Mouse (Mus musculus) cerebral cortex, adult 2 months (tissue): ENCODE data around the gene Tac2.

Experiments
- WGBS: fragments of 180-500 bp; shearing (Covaris S2); methylation state at CpG from one replicate; pipeline ENCODE4 v1.1.7; 2018; 5-methylcytosine and 5-hydroxymethylcytosine counted together

The Tac2 gene

DNA sequence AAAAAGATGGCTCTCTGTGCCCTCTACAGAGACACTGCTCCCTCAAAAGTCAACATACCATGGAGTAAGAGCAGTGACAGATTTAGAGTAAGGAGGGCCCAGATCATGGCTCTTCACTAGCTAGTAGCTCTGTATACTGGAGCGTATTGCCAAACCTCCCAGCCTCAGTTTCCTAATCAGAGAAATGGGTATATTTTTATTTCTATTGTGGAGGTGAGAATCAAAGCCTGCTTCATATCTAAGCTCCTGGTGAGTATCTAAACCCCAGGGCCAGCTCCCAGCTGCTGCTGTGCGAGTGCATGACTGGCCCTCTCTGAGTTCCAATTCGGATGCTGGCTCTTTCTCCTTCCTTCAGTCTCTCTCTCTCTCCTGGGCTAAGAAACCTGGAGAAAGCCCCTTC, at the start of gene Tac2:
Tac2 (plus strand) TSS at position 301 of the 400 bp plus-strand sequence.
- 80% methylated on average over 3 of the region's 3 CpGs for WGBS

DNA sequence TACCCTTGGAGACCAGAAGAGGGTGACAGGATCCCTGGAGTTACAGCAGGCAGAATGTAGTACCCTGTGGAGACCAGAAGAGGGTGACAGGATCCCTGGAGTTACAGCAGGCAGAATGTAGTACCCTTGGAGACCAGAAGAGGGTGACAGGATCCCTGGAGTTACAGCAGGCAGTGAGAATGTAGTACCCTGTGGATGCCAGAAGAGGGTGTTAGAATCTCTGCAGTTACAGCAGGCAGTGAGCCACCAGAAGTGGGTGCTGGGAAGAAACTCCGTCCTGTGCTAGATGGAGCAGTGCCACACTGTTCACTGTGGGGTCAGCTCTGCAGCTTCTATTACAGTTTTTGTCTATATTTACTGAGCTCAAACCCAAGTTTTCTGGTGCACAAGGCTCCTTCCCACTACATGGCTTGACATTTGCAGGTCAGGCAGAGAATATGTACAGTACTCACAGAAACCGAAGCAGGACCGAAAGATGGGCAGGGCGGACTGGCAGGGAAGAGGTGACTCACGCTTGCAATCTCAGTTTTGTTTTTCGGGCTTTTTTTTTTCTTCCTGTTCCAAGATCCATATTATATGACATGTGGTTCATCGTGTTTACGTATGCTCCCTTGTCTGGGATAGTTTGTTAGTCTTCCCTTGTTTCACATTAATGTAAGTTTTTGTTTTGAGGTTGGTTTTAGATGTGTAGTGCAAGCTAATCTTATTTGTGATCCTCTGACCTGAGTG, 49.3 kb upstream of the Tac2 start:
- WGBS, result 54% methylated on average over 8 of the region's 8 CpGs

DNA sequence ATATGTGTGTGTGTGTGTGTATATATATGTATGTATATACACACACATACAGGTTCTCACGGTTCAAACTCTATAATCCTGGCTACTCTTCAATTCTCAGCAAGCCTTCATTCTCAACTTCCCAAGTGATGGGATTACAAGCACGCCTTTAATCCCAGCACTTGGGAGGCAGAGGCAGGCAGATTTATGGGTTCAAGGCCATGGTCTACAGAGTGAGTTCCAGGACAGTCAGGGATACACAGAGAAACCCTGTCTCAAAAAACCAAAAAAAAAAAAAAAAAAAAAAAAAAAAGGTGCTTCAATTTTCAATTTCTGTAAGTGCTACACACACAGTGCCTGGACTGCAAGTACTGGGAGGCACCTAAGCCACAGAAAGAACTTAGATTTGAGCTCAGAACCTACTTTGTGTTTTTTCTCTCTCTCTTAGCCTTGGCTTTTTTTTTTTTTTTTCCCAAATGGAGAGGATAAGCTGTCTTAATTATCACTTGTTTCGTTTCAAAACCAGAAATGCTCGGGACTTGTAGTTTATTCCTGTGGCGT, 48.3 kb upstream of the Tac2 start:
- WGBS, result 34% methylated on average over 5 of the region's 5 CpGs

DNA sequence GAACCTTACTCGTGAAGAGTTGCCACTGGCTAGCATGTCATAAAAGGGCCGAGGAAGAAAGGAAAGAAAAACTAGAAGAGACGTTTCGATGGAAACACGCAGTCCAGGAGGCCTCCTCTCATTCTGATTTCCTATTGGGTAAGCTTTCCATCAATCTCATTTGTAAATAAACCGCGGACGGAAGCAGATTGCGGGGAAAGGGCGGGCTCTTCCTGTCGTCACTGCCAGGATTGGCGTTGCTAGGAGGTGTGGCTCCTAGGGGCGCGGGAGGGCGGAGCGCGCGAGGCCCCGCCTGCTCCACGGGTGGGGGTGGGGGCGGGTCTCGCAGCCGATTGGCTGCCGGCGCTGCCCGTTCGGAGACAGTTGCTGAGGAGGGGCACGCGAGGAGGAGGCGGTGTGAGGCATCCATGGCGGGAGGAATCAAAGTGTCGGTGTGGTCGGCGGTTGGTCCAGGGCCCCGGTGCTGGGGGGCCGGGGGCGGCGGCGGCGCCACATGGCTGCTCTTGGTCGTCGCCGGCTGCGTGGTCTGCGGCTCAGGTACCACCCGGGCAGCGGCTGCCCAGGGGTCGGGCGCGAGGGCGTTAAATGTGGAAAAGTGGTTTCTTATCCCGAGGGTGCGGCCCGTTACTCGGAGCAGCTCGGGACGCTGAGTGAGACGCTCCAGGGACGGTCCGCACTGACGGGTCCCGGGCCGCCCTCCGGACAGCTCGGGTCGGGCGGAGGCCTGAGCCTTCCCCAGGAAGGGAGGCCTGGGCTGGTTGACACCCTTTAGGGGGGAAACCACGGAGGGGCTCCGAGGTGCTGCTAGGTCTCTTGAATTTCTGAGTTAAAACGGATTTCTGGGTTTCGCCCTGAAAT, 47.4 kb upstream of the Tac2 start:
- under 1% methylated on average over 71 of the region's 71 CpGs for WGBS

DNA sequence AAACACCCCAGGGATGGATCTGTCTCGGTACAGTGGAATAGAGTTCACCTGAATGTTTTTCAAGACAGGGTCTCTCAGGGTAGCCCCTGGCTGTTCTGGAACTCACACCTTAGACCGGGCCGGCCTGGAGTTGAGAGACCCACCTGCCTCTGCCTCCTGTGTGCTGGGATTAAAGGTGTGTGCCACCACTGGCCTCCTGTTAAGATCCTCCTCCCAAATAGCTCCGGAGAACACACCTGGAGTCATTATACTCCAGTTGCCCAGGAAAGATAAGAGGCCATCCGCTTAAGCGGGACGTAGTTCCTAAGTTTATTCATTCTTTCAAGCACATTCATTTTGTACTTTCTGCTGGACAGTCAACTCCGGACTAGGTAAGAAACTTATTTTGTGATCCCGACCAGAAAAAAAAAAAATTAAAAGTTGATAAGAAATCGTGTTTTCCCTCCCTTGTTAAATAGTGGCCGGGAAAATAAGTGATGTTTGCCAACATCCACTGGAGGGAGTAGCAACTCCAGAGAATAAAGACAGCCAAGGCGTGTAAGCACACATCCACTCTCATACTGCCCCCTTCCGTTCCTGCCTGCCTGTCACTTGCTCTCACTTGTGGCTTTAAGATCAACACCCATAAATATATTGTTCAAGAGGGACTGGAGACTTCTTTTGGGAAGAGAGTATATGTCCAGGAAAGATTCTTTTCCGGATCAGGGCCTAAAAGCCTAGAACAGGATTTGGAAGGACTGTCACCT, 46.5 kb upstream of the Tac2 start:
- WGBS, result 8% methylated on average over 14 of the region's 14 CpGs

DNA sequence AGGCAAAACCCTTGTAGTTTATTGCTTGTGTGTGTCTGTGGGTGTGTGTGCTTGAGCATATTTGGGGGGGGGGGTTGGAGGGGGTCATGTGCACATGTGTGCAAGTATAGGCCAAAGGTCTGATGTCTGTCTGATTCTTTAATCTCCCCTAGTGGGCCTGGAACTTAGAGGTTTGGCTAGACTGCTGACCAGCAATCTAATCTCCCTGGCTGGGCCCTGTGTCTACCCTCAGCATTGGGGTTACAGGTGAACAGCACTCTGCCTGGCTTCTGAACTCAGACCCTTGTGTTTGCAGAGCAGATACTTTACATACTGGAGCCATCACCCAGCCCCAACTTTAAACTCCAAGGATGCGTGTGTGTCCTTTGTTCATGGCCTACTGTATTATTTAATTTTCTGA, 45.1 kb upstream of the Tac2 start:
- WGBS, result 97% methylated on average over 1 of the region's 1 CpGs

DNA sequence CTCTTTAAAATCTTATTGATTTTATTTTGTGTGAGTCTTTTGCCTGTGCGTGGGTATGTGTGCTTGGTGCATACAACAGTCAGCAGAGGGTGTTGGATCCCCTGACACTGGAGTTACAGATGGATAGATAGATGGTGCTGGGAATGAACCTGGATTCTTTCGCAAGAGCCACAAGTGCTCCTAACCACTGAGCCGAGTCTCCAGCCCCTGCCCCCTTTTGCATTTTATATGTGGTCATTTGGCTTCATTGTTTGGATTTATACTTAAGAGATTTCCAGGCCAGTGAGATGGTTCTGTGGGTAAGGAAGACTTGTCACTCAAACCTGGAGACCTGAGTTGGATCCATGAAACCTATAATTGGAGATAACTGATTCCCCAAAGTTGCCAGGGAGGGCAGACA, 44.4 kb upstream of the Tac2 start:
- 93% methylated on average over 3 of the region's 3 CpGs for WGBS

DNA sequence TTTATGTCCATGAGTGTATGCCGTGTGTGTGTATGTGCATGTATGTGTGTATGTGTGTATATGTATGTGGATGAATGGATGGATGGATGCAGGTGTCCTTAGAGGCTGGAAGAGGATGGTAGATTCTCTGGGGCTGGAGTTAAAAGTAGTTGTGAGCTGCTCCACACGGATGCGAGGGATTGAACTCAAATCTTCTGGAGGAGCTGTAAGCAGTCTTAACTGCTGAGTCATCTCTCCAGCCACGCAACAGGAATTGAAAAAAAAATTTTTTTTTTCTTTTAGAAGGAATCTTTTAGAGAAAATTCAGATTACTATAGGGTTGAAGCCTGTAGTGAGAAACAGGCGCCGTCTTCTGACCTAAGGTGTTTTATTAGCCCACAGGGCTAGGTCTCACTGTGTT, 41.4 kb upstream of the Tac2 start:
- 71% methylated on average over 6 of the region's 6 CpGs for WGBS

DNA sequence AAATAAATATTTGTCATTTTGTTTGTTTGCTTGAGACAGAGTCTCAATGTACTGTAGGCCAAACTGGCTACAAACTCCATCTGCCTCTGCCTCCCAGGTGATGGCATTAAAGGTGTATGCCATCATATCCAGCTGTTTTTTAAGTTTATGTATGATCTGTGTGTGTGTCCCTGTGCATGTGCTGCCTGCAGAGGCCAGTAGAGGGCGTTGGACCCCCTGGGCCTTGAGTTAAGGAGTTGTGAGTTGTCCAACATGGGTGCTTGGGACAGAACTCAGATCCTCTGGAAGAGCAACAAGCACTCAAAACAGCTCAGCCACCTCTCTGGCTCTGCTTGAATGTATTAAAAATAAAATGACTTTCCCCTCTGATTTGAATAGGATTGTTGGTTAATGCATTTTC, 33.2 kb upstream of the Tac2 start:
- WGBS, result 19% methylated on average over 1 of the region's 1 CpGs

DNA sequence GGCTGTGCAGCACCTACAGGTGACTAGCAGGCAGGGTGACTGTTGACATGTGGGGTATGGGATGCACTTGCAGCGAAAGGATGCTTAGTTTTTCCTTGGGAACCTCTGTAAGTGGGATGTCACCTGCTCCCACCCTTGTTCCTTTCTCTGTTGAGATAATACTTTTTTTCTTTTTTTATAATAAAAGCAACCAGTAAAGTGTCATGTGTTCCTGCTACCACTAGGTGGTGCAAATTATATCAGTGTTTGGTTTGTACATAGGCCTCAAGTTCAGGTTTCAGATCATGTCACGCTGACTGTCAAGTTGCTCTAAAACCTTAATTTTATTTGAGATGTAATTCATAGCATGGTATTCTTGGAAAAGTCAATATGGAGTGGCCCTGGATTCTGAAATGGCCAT, 29.6 kb upstream of the Tac2 start:
- 48% methylated on average over 2 of the region's 2 CpGs for WGBS

DNA sequence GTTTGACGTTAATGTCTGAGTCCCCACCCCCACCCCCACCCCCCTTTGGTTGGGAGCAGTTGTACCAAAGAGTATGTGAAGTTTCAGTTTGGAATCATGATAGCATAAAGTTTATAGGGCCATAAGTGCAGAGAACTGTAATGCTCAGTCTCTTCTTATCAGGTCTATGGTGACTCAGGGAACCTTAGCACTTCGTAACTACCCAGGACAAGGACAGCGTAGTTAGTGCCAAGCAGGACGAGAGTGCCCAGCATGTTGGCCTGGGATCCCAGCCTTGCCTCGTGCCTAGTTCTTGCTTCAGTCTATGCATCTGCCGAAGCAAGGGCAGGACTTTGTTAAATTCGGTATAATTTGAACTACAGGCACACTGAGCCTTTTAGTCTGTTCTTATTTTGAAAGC, 28.5 kb upstream of the Tac2 start:
- WGBS, result 92% methylated on average over 7 of the region's 7 CpGs

DNA sequence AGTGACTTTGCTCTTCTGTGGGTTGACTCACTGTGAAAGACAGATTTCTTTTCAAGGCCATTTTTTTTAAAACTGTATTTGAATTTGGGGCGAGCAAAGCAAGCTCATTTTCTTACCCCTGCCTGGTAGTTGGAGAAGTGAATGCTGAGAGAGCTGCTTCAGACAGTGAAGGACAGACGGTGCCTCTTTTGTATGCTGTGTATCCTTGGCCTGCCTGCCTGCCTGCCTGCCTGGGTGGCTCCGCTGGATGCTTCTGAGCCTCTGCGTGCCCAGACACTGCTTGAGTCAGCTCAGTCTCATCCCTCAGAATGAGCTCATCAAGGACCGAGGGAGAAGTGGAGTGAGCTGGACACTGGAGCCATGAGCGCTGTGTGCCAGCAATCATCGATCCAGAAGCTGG, 25.3 kb upstream of the Tac2 start:
- WGBS, result 74% methylated on average over 7 of the region's 7 CpGs

DNA sequence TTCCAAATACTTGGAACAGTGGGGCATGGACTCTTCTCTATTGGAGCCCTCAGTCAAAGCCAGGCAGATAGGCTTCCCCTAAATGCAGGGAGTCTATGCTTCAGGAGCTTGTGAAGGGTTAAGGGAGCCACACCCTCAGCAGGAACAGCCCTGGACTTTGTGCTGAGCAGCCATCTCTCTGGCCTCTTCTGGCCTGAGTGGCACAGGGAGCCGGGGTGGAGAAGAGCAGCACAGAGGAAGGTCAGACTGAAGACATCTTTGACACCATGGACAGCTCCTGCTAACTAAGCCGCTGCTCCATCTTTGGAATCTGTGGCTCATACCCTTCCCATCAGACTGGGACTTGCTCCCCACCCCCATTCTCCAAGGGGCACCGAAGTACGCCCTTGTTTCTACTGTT, 21.0 kb upstream of the Tac2 start:
- WGBS, result 64% methylated on average over 4 of the region's 4 CpGs

DNA sequence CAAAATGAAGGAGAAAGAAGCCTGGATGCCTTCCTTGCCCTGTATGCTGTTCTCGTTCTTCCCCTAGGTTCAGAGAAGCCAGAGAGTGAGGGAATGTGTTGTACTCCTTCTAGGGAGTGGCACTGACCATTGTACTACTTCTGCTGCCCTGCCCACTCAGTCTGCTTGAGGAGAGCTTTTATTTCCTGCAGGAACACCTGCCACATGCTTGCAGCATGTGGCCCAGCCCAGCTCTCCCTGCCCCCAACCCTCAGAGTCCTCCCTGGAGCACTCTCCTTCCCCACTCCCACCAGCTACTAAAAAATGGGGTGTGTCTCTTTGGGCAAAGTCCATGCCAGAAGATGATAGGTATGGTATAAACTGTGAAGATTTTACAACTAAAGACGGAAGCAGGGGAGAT, 20.0 kb upstream of the Tac2 start:
- WGBS, result 67% methylated on average over 2 of the region's 2 CpGs

DNA sequence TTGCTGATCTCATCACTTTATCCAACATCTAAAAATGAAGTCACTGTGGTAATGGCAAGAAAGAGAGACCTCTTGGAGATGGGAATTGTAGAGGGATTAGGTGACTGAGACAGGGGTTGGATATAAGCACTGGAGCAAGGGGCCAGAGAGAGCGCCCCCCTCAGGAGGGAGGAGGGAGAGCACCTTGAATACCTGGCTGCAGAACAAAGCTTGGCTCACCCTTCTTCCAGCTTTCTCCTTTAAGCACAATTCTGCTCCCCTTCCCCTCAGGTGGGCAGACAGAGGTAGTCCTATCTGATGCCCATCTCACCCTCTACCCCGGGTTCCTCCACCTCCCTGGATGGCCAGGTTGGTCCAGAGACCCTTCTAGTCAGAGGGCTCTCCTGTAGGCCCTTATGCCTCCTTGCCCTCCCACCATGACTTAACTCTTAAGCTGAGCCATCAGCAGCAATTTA, 19.5 kb upstream of the Tac2 start, which contains the start of gene Myo1a:
Myo1a (plus strand) TSS at position 405 of the 455 bp plus-strand sequence.
- 73% methylated on average over 2 of the region's 2 CpGs for WGBS

DNA sequence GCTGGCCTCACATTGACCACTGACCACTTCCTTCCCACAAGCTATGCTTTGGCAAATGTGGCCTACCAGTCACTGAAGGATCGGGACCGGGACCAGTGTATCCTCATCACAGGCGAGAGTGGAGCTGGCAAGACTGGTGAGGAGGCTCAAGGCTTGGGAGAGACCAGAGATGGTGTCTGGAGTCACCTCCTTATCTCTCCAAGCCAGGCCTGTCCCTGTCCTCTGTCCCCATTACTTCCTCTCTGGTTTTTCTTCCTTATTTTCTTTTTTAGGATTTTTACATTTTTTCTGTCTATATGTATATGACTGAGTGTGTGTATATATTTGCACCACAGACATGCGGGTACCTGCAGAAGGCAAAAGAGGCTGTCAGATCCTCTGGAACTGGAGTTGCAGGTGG, 18.5 kb upstream of the Tac2 start:
- WGBS, result 90% methylated on average over 4 of the region's 4 CpGs

DNA sequence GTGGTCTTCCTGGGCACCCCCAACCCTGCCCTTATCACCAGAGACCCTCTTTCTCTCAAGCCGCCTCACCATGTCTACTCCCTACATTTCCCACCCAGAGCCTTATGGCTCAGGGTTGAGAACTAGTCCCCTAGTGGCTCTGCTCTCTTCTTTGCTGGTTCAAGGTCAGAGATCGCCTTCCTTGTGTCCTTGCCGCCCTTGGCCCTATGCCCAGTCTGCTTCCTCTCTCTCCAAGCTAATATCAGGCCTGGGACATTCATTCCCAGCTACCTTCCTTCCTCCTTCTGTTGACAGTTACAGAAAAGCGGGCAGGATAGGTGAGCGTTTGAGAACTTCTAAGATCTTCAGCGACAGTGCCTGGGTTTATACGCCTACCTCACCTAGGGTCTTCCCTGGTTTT, 16.6 kb upstream of the Tac2 start:
- WGBS, result 84% methylated on average over 7 of the region's 7 CpGs

DNA sequence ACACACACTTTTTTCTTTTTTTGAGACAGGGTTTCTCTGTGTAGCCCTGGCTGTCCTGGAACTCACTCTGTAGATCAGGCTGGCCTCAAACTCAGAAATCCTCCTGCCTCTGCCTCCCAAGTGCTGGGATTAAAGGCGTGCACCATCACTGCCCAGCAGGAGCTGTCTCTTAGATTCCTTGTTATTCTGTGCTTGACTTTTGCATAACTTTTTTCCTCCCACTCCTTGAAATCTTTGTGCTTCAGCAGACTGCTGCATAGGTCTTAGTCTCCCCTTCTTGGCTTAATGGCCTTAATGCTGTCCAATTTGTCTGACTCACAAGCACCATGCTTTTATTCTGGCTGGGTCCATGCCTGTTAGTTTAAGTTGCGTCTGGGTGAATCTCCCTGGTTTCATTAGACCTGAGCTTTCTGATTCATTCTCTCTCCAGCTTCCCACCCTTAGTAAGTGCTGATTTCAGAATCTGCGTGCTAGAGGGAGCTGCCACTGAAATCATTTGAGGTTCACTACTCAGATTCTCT, 15.4 kb upstream of the Tac2 start:
- WGBS, result 79% methylated on average over 3 of the region's 3 CpGs

DNA sequence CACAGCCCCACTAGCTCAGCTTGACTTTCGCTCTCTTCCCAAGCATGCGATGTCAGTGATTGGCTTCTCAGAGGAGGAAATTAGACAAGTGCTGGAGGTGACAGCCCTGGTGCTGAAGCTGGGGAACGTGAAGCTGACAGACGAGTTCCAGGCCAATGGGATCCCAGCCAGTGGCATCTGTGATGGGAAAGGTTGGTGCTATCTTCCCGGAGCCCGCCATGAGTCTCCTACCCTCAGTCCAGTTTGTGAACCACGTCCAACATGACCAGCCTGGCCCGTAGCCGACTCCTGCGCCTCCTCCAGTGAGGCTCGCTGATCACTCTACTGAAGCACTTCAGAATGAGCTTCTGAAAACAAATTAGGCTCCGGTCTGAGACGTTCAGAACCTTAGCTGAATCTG, 13.9 kb upstream of the Tac2 start:
- 89% methylated on average over 13 of the region's 13 CpGs for WGBS

DNA sequence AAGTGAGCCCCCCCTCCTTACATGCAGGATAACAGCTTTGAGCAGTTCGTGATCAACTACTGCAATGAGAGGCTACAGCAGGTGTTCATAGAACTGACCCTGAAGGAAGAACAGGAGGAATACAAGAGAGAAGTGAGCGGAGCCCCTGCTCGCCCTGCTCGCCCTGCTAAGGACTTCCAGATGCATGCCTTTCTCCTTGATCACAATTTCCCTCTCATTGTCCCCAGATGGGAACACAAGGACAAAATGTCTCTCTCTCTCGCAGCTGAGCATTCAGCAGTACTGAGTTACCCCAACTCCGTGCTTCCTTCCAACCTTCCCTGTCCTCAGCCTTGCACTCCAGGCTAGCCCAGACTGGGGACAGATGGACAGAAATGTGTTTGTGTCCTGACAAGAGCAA, 11.5 kb upstream of the Tac2 start:
- WGBS, result 89% methylated on average over 6 of the region's 6 CpGs

DNA sequence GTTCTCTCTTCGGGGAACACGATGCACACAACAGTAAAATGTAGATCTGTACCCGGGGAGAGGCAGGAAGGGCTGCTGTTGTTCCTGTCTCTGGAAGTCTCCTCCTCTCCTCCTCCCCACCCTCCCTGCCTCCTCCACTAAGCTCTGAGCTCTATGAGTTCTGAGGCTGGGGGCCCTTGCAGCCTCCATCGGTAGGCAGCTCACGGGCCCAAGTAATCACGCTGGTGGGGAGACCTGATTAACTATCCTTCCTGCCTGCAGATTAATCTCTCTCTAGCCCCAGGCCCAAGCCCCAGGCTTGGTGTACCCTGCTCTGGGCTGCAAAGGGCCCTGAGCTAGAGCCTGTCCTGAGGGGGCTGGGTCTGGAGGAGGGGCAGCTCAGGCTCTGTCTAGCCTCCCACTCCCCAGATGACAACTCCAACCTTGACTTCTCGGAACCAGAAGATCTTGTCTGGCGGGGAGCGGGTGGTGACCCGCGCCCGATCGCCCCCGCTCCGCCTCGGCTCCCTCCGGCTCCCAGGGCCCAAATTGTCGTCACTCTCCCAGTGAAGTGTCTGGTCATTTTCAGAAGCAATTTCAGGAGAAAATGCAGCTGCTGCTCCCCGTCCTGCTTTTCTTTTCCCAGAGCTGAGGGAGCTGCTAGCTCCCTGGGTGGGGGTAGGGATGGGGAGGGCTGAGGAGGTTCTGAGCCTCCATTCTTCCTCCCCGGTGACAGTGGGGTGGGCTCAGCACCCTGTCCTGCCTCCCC, 2.4 kb upstream of the Tac2 start:
- WGBS, result 32% methylated on average over 20 of the region's 20 CpGs
